Mouse (Mus musculus) cerebellum, adult 2 months (tissue): ENCODE data around the gene Fam124b. TPM values are rescaled to one million over a fixed set of nuclear protein-coding genes. Genes with fewer than 3 reads are reported as not detected.

Source experiments
- DNase-seq, 2 experiments: peaks; one replicate each; pipeline ENCODE4 v3.0.0; 2021
- H3K27ac ChIP-seq: fragments of 200-500 bp; 2 replicates; pipeline ENCODE4 v1.5.1; 2012; ENCODE audit warnings: low read length, control low read depth, inconsistent platforms; ENCODE audit not compliant: insufficient read depth
- H3K27me3 ChIP-seq: fragments of 200-500 bp; 2 replicates; pipeline ENCODE4 v1.6.1; 2012; ENCODE audit warnings: inconsistent platforms, mild to moderate bottlenecking, low read length, moderate library complexity; ENCODE audit not compliant: control insufficient read depth, insufficient read depth
- H3K4me1 ChIP-seq: fragments of 200-500 bp; 2 replicates; pipeline ENCODE4 v1.6.1; 2011; ENCODE audit warnings: low read length; ENCODE audit not compliant: control insufficient read depth, insufficient read depth
- H3K4me3 ChIP-seq: fragments of 200-500 bp; replicated peaks from 2 replicates; pipeline ENCODE3; 2011; ENCODE audit warnings: mild to moderate bottlenecking, low read depth, low read length, control low read depth; ENCODE audit not compliant: insufficient read depth
- CTCF ChIP-seq: fragments of 200-500 bp; IDR thresholded peaks from 2 replicates; pipeline ENCODE4 v1.5.1; 2011; ENCODE audit warnings: low read depth, mild to moderate bottlenecking, control low read depth, low read length, moderate library complexity, borderline replicate concordance; ENCODE audit not compliant: insufficient read depth
- POLR2A ChIP-seq: fragments of 200-500 bp; IDR thresholded peaks from 2 replicates; pipeline ENCODE4 v1.6.1; 2011; ENCODE audit warnings: low read length, control low read depth, borderline replicate concordance; ENCODE audit not compliant: insufficient read depth
- WGBS: fragments of 180-500 bp; shearing (Covaris S2); methylation state at CpG from one replicate; pipeline ENCODE4 v1.1.7; 2018; 5-methylcytosine and 5-hydroxymethylcytosine counted together
- polyA plus RNA-seq: library from polyadenylated mRNA; depleted of rRNA; stranded (reverse); fragments of >200 nt; gene quantifications from 2 replicates; pipeline ENCODE4 v1.2.3, GENCODE M21; 2012

Gene Fam124b
- polyA plus RNA-seq, 1 experiment: 0.05 TPM

DNA sequence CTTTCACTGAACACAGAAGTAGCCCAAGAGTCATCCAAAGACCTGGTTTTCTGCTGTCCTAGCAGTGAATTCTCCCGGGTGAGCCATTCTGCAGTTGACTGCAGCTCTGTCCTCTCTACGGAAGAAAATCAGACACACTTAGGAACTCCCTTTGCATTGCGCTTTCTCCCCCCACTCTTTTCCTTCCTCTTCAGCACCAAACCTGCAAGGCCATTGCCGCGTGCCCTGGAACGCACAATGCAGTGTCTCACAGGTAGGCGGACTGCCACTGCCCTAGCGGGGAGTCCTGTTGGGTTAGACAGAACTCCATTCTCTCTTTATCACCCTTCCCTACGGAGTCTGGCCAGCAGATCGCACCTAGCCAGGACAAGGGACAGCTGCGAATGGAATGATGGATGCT lies 21.2 kb upstream of the Fam124b start:
- no peak for DNase-seq
- WGBS: 70% methylated on average over 11 of the region's 11 CpGs
- H3K4me3 ChIP-seq: no peak overlapping the region
- no peak overlapping the region for H3K27ac ChIP-seq
- no peaks in the 10 kb centered on the region for H3K4me1 ChIP-seq
- no peaks in the 10 kb centered on the region for H3K27me3 ChIP-seq
- TF ChIP-seq POLR2A: no peak
- no peak for TF ChIP-seq CTCF

DNA sequence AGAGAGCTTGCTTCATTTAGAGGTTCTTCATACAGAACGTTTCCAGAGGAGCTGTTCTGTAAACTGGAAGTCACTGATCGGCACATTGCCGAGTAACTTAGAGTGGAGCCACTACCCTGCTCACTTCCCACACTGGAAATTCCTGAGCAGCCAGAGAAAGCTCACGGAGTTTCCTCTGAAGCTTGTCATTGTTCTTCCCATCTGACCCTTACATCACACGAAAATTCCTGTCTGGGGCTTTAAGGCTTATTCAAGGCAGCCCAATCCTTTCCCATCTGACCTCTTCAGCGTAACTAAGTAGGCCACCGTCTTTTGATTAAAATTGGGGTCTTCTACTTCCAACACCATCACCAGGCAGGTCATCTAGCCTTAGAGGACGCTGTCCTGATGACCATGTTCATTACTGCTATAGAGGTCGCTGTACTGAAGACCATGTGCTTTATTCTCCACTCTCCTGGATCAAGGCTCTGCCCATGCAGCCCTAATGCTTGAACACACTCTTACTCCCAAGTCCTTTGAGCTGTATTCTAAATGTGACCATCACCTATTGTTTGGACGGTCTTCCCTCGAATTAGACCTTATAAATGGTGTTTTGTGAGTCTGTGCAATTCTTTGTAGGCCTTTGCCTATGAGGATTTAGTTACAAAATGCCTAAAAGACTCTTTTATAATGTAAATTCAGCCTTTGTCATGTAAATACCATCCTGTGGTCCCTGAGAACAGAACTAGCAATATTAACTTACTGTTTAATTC lies 18.9 kb upstream of the Fam124b start:
- Histone ChIP-seq H3K27ac (no peak overlapping the region), H3K27me3 (no peaks in the 10 kb centered on the region), H3K4me3 (no peak overlapping the region), H3K4me1 (no peaks in the 10 kb centered on the region)
- no peak for DNase-seq
- 67% methylated on average over 11 of the region's 11 CpGs for WGBS
- TF ChIP-seq POLR2A (no peak), CTCF (no peak)

DNA sequence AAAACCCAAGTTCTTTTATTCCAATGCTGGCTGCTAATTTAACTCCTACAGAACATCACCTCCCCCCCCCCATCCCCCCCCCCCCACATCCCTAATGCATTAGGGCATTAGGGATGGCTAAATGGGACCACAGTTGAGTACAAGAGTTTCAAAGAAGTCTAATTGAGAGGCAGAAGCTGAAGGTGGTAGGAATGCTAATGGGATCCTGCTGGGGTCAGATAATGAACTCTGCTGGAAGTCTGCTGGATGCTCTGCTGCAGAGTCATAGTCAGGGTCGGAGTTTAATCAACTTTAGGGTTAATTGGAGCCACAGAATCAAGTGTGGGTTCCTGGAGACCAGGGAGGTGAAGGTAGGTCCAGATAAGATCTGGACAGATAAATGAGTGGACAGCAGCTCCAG lies 17.9 kb upstream of the Fam124b start:
- 2% methylated on average over 1 of the region's 1 CpGs for WGBS
- H3K4me3 ChIP-seq: no peak overlapping the region
- no peak for TF ChIP-seq CTCF
- no peak for TF ChIP-seq POLR2A
- DNase-seq: no peak
- no peak overlapping the region for H3K27ac ChIP-seq
- H3K27me3 ChIP-seq: no peaks in the 10 kb centered on the region
- no peaks in the 10 kb centered on the region for H3K4me1 ChIP-seq

DNA sequence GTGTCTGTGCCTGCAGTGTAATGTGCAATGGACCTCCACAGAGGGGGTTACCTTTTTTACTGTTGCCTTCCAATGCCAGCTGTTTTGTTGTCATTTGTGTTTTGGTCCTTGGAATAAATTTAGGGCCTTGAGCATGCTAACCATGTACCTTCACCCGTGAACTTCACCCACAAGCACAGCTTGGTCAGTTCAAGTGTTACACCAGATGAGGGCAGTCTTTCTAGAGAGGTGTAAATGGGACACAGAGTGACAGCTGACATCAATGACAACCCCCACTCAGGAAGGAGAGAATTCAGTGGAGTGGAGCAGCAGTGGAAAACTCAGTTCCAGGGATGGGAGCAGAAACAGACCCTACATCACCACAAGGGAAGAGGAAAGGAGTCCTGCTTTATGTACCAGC lies 12.3 kb upstream of the Fam124b start:
- TF ChIP-seq CTCF: no peak; the same call in 1 of the 2 replicates
- no peak for TF ChIP-seq POLR2A
- 58% methylated on average over 1 of the region's 1 CpGs for WGBS
- Histone ChIP-seq H3K27ac (no peak overlapping the region), H3K4me1 (no peaks in the 10 kb centered on the region), H3K27me3 (no peaks in the 10 kb centered on the region), H3K4me3 (no peak overlapping the region)
- DNase-seq: no peak

DNA sequence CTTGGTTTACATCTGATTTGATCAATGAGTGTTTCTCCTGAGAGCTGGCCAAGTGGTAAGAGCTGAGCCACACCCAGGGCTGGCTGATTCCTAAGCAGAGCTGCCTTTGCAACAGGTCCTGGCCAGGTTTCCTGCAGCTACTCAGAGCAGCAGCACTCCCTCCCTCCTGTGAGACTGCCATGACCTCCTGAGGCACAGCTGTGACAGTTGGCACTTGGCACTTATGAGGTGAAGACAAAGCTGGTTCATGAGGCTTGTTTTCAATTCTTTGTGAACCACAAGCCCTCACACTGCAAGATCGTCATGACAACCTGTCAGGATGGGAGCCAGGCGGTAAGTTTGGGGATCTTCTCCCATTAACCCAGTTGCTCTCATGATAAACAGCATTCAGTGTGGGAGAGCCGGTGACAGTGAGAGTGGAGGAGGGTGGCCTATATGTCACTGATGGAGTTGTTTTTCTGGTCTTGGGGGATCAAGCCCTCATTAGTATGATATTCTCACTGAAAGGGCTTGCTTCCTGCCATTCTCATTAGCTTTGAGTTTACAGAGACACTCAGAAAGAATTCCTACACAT lies 6.7 kb upstream of the Fam124b start:
- TF ChIP-seq POLR2A (no peak), CTCF (no peak)
- Histone ChIP-seq H3K4me1 (peaks cover 4% of the 10 kb centered on the region), H3K27ac (no peak overlapping the region), H3K4me3 (no peak overlapping the region), H3K27me3 (no peaks in the 10 kb centered on the region)
- WGBS: 24% methylated on average over 3 of the region's 3 CpGs
- DNase-seq: no peak

DNA sequence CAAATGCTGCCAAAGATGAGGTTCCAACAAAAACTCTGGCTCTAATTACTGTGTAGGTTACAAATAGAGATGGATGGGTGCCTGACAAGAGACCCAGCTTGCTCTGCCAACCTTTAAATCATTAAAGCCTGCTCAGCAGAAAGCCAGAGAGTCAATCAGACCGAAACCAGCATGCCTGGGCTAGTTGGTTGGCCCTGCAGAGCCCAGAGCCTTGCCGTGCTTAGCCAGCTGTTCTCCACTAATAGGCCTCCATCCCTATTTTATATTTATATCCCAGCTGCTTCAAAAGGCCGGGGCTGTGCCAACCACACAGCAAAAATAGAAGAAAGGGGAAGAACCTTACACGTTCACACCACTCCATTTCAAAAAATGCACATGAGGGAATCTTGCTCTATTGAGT lies 2.9 kb upstream of the Fam124b start:
- no peak overlapping the region for H3K4me3 ChIP-seq
- 34% methylated on average over 4 of the region's 4 CpGs for WGBS
- no peak for DNase-seq
- H3K27ac ChIP-seq: no peak overlapping the region
- H3K4me1 ChIP-seq: peaks cover 4% of the 10 kb centered on the region
- TF ChIP-seq CTCF: no peak
- no peak for TF ChIP-seq POLR2A
- no peaks in the 10 kb centered on the region for H3K27me3 ChIP-seq

DNA sequence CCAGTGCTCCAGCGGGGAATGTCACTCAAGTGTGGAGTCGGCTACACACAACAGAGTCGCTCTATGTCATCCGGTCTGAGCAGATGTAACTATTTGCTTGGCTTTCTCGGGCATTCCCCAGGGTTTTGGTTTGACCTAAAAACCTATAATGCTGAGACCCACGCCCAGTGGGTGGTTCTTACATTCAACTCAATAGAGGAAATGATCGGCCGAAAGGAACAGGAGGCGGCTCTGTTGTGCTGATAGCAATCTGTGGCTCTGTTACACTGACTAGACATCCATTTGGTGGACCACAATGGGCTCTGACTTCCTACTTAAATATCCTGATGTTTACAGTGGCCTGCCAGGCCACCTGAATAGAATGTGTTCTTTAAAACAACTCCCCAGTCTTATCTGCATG lies 4.4 kb downstream of the Fam124b start:
- WGBS: 73% methylated on average over 9 of the region's 9 CpGs
- no peaks in the 10 kb centered on the region for H3K27me3 ChIP-seq
- no peak overlapping the region for H3K27ac ChIP-seq
- DNase-seq: no peak
- no peak for TF ChIP-seq POLR2A
- no peak for TF ChIP-seq CTCF
- H3K4me1 ChIP-seq: no peaks in the 10 kb centered on the region; the same call in 1 of the 2 replicates
- no peak overlapping the region for H3K4me3 ChIP-seq

DNA sequence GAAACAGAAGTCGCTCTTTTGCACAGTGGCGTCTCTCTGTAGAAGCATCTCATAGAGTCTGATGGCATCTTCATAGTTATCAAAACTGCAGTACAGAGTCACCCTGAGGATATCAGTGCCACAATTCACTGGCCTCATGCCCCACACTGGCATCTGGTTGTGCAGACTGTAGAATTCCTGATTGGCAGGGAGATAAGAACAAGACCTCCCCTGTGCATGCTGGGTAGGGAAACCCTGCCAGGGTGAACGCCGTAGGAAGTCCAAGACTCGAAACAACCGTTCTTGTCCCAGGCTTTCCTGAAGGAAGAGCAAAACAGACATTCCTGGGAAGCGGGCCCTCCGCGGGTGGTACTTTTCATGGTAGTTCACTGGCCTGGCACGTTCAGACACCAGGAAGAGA lies 5.1 kb downstream of the Fam124b start:
- Histone ChIP-seq H3K27ac (no peak overlapping the region), H3K27me3 (no peaks in the 10 kb centered on the region), H3K4me3 (no peak overlapping the region), H3K4me1 (no peaks in the 10 kb centered on the region; the same call in 1 of the 2 replicates)
- peak in 1 of 2 experiments; percentile 8 for DNase-seq
- TF ChIP-seq POLR2A: no peak
- TF ChIP-seq CTCF: no peak
- WGBS: 57% methylated on average over 10 of the region's 10 CpGs
